Mouse (Mus musculus) kidney, postnatal 0 days (tissue): ENCODE data around the gene Lrrc4. TPM values are rescaled to one million over a fixed set of nuclear protein-coding genes. Genes with fewer than 3 reads are reported as not detected.

Source experiments
- ATAC-seq: fragments of 200-750 bp; cut with Nextera tagmentation; replicated peaks from 2 replicates; pipeline ENCODE4 v1.8.0; 2017; ENCODE audit warnings: low read depth, moderate number of reproducible peaks, moderate TSS enrichment, moderate library complexity; ENCODE audit not compliant: low FRiP score
- DNase-seq: peaks from one replicate; pipeline ENCODE4 v3.0.0-alpha.2; 2016; ENCODE audit warnings: low spot score
- H3K27ac ChIP-seq: fragments of 300-500 bp; sonication (generic); 2 replicates; pipeline ENCODE4 v1.5.1; 2014; ENCODE audit warnings: mild to moderate bottlenecking
- H3K27me3 ChIP-seq: fragments of 300-500 bp; sonication (generic); 2 replicates; pipeline ENCODE4 v1.6.1; 2014; ENCODE audit warnings: low read length, mixed read lengths; ENCODE audit not compliant: insufficient read depth
- H3K36me3 ChIP-seq: fragments of 300-500 bp; sonication (generic); 2 replicates; pipeline ENCODE4 v1.6.1; 2014; ENCODE audit warnings: low read length, mixed read lengths; ENCODE audit not compliant: insufficient read depth
- H3K4me1 ChIP-seq: fragments of 300-500 bp; sonication (generic); replicated peaks from 2 replicates; pipeline ENCODE4 v1.6.1; 2014; ENCODE audit warnings: antibody characterized with exemption, low read length, mixed read lengths; ENCODE audit not compliant: insufficient read depth
- H3K4me2 ChIP-seq: fragments of 300-500 bp; sonication (generic); 2 replicates; pipeline ENCODE4 v1.6.1; 2014; ENCODE audit warnings: mild to moderate bottlenecking, low read length, moderate library complexity, mixed read lengths
- H3K4me3 ChIP-seq: fragments of 300-500 bp; sonication (generic); replicated peaks from 2 replicates; pipeline ENCODE4 v1.5.1; 2014; ENCODE audit warnings: low read depth, low read length
- H3K9ac ChIP-seq: fragments of 300-500 bp; sonication (generic); 2 replicates; pipeline ENCODE4 v1.6.1; 2014; ENCODE audit warnings: low read depth, low read length
- H3K9me3 ChIP-seq: fragments of 300-500 bp; sonication (generic); replicated peaks from 2 replicates; pipeline ENCODE4 v1.6.1; 2016; ENCODE audit warnings: low read length, inconsistent platforms, mixed read lengths
- CTCF ChIP-seq: IDR thresholded peaks from 2 replicates; pipeline ENCODE4 v1.5.1; 2016; ENCODE audit warnings: antibody characterized with exemption, low read depth, mild to moderate bottlenecking, moderate library complexity
- WGBS: fragments of 180-500 bp; shearing (Covaris S2); extraction: QIAGEN DNeasy Blood & Tissue Kit; methylation state at CpG from one replicate; pipeline ENCODE4 v1.1.7; 2014; 5-methylcytosine and 5-hydroxymethylcytosine counted together
- polyA plus RNA-seq: library from polyadenylated mRNA; unstranded; fragments of >200 nt; fragmentation: Nextera tagmentation; extraction: Ambion mirVana; gene quantifications from 2 replicates; pipeline ENCODE4 v1.2.1, GENCODE M21; 2015

Lrrc4 gene
- polyA plus RNA-seq, 1 experiment from 2014 or later = 0.66 TPM

GRCm38 (mm10) chr6:28706108-28706975, 125.2 kb downstream of the Lrrc4 start:
- DNase-seq (no peak), ATAC-seq (no peak)
- no peaks in the 10 kb centered on the region for H3K9me3 ChIP-seq
- H3K4me2 ChIP-seq = no peak overlapping the region
- no peak for TF ChIP-seq CTCF
- WGBS = 59% methylated on average over 8 of the region's 8 CpGs
- 0 out of 2 replicates have a peak, but pooled peaks cover 3% of the 10 kb centered on the region for H3K36me3 ChIP-seq
- no peak overlapping the region for H3K9ac ChIP-seq
- H3K27me3 ChIP-seq = no peaks in the 10 kb centered on the region
- H3K4me3 ChIP-seq = no peak overlapping the region
- H3K27ac ChIP-seq = no peak overlapping the region
- no peaks in the 10 kb centered on the region for H3K4me1 ChIP-seq

GRCm38 (mm10) chr6:28705384-28706107, 126.0 kb downstream of the Lrrc4 start:
- Histone ChIP-seq H3K4me2 (no peak overlapping the region), H3K4me1 (no peaks in the 10 kb centered on the region), H3K9ac (no peak overlapping the region), H3K4me3 (no peak overlapping the region), H3K36me3 (no peaks in the 10 kb centered on the region), H3K27me3 (no peaks in the 10 kb centered on the region), H3K27ac (no peak overlapping the region), H3K9me3 (no peaks in the 10 kb centered on the region)
- no peak for DNase-seq
- no peak for ATAC-seq
- TF ChIP-seq CTCF = no peak
- WGBS = 78% methylated on average over 6 of the region's 6 CpGs

- H3K27me3 ChIP-seq = no peaks in the 10 kb centered on the region
- H3K27ac ChIP-seq = no peak overlapping the region
- H3K9ac ChIP-seq = no peak overlapping the region
- H3K36me3 ChIP-seq = no peaks in the 10 kb centered on the region
- DNase-seq = no peak
- no peak overlapping the region for H3K4me2 ChIP-seq
- no peak overlapping the region for H3K4me3 ChIP-seq
- no peak for TF ChIP-seq CTCF
- 57% methylated on average over 6 of the region's 6 CpGs for WGBS
- ATAC-seq = no peak
- no peaks in the 10 kb centered on the region for H3K4me1 ChIP-seq
- H3K9me3 ChIP-seq = no peaks in the 10 kb centered on the region
Observed at GRCm38 (mm10) chr6:28704612-28705011, 126.9 kb downstream of the Lrrc4 start.

- no peak for ATAC-seq
- WGBS = 92% methylated on average over 3 of the region's 3 CpGs
Observed at GRCm38 (mm10) chr6:28697214-28697613, 134.3 kb downstream of the Lrrc4 start.

GRCm38 (mm10) chr6:28692659-28693058, 138.9 kb downstream of the Lrrc4 start:
- TF ChIP-seq CTCF = no peak
- Histone ChIP-seq H3K9me3 (no peaks in the 10 kb centered on the region), H3K27ac (no peak overlapping the region), H3K4me2 (no peak overlapping the region), H3K27me3 (no peaks in the 10 kb centered on the region), H3K36me3 (0 out of 2 replicates have a peak, but pooled peaks cover 3% of the 10 kb centered on the region), H3K4me1 (no peaks in the 10 kb centered on the region), H3K9ac (no peak overlapping the region), H3K4me3 (no peak overlapping the region)
- DNase-seq (no peak), ATAC-seq (no peak)

More at GRCm38 (mm10) chr6:28697214-28697613, 134.3 kb downstream of the Lrrc4 start:
- no peak for DNase-seq
- no peaks in the 10 kb centered on the region for H3K4me1 ChIP-seq
- H3K4me3 ChIP-seq = no peak overlapping the region
- no peak overlapping the region for H3K4me2 ChIP-seq
- no peak overlapping the region for H3K9ac ChIP-seq
- no peak overlapping the region for H3K27ac ChIP-seq
- no peaks in the 10 kb centered on the region for H3K9me3 ChIP-seq
- H3K27me3 ChIP-seq = no peaks in the 10 kb centered on the region
- H3K36me3 ChIP-seq = 0 out of 2 replicates have a peak, but pooled peaks cover 3% of the 10 kb centered on the region
- TF ChIP-seq CTCF = no peak

- 69% methylated on average over 5 of the region's 5 CpGs for WGBS
- Histone ChIP-seq H3K27me3 (no peaks in the 10 kb centered on the region), H3K27ac (no peak overlapping the region), H3K9me3 (no peaks in the 10 kb centered on the region), H3K4me2 (no peak overlapping the region), H3K9ac (no peak overlapping the region), H3K4me1 (no peaks in the 10 kb centered on the region), H3K4me3 (no peak overlapping the region), H3K36me3 (no peaks in the 10 kb centered on the region)
- no peak for TF ChIP-seq CTCF
- ATAC-seq (no peak), DNase-seq (no peak)
Observed at GRCm38 (mm10) chr6:28687776-28688175, 143.8 kb downstream of the Lrrc4 start.
